Comparison of ENCODE assay signal across 9 mouse cellular contexts in the genomic region with DNA sequence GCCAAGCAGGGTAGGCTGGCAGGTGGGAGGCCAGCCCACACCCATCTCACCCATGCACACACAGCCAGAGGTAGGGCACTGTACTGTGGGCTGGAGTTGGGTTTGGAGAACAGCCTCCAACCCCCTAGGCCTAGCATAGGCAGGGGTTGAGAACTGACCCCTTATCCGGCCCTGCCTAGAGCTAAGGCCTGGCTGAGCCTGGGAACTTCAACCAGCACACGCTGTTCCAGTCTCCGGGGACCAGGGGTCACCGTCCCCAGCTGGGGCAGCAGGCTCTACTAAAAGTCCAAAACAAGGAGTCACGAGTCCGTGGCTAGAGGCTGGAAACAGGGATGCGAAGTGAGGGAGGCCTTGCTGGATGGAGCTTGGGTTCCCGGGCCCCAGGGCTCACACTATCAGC. TPM values are rescaled to one million over a fixed set of nuclear protein-coding genes. Genes with fewer than 3 reads are reported as not detected.
DNase-seq lines count a peak whose midpoint lies in the region; ATAC-seq and TF ChIP-seq lines count a peak whose summit lies in the region.
"Had no signal": no experiment of that assay in that cellular context is flagged by ENCODE, and none has a peak within 500 bp of the region (broad histone marks: within the 10 kb centered on the region; RNA-seq: fewer than 3 reads in every experiment).

No protein-coding gene starts in this region.

- H3K27ac ChIP-seq in hindbrain, embryonic 15.5 days (replicated peaks) = no peak overlapping the region
- peak overlapping the region; percentile 61 for H3K27ac ChIP-seq in liver, embryonic 12.5 days
- H3K27ac ChIP-seq in small intestine, adult 2 months (ENCODE audit: insufficient read depth, low read depth, low read length) = peak overlapping the region; percentile 49

- no peak for TF ChIP-seq CTCF in small intestine, adult 2 months (IDR thresholded peaks at IDR 0.05; ENCODE audit: extremely low read depth, insufficient read length, insufficient replicate concordance, low read depth, low read length)

- no peak for DNase-seq in left cerebral cortex, postnatal 36 days (ENCODE audit: low spot score in 2 of 2)
- no peak for DNase-seq in thymus, postnatal 0 days (ENCODE audit: low spot score)
- DNase-seq in layer of hippocampus, postnatal 10 days (ENCODE audit: low spot score in 2 of 2) = no peak

- H3K4me3 ChIP-seq in megakaryocyte, embryonic 14.5 days (replicated peaks) = peak overlapping the region; percentile 98
- peak overlapping the region; percentile 32 for H3K4me3 ChIP-seq in hindbrain, embryonic 15.5 days
- peak overlapping the region; percentile 51 for H3K4me3 ChIP-seq in liver, embryonic 12.5 days
- H3K4me3 ChIP-seq in small intestine, adult 2 months (ENCODE audit: low read depth, low read length) = peak overlapping the region; percentile 73

- peak overlapping the region; percentile 52 for H3K4me2 ChIP-seq in hindbrain, embryonic 15.5 days
- peak overlapping the region; percentile 58 for H3K4me2 ChIP-seq in liver, embryonic 12.5 days

- H3K27me3 ChIP-seq in megakaryocyte, embryonic 14.5 days (replicated peaks) = peaks cover 16% of the 10 kb centered on the region
- H3K27me3 ChIP-seq in hindbrain, embryonic 15.5 days = peaks cover 32% of the 10 kb centered on the region; the same call in 1 of the 2 replicates
- H3K27me3 ChIP-seq in liver, embryonic 12.5 days (replicated peaks) = peaks cover 42% of the 10 kb centered on the region
- peaks cover 2% of the 10 kb centered on the region; the same call in 1 of the 2 replicates for H3K27me3 ChIP-seq in small intestine, adult 2 months (ENCODE audit: control insufficient read depth, insufficient read depth, low read length)

- peaks cover 32% of the 10 kb centered on the region for H3K36me3 ChIP-seq in megakaryocyte, embryonic 14.5 days (replicated peaks; ENCODE audit: low read length)
- H3K36me3 ChIP-seq in hindbrain, embryonic 15.5 days = no peaks in the 10 kb centered on the region
- H3K36me3 ChIP-seq in liver, embryonic 12.5 days = no peaks in the 10 kb centered on the region
- H3K36me3 ChIP-seq in small intestine, adult 2 months (ENCODE audit: control insufficient read depth, insufficient read depth, low read length) = no peaks in the 10 kb centered on the region

- TF ChIP-seq POLR2A in small intestine, adult 2 months (IDR thresholded peaks at IDR 0.05; ENCODE audit: low read depth, low read length) = no peak

- no peak overlapping the region for H3K9ac ChIP-seq in hindbrain, embryonic 15.5 days
- no peak overlapping the region for H3K9ac ChIP-seq in liver, embryonic 12.5 days

- WGBS in hindbrain, embryonic 15.5 days = 69% methylated on average over 8 of the region's 8 CpGs
- WGBS in liver, embryonic 12.5 days (ENCODE audit: insufficient replicate concordance) = 51% methylated on average over 8 of the region's 8 CpGs
- WGBS in small intestine, adult 2 months = 67% methylated on average over 8 of the region's 8 CpGs

- no peak for ATAC-seq in megakaryocyte, adult 5-6 weeks (ENCODE audit: poor library complexity, severe bottlenecking)
- ATAC-seq in hindbrain, embryonic 15.5 days (ENCODE audit: low FRiP score, low read depth) = no peak
- ATAC-seq in liver, embryonic 12.5 days = no peak

- no peaks in the 10 kb centered on the region for H3K9me3 ChIP-seq in megakaryocyte, embryonic 14.5 days
- no peaks in the 10 kb centered on the region for H3K9me3 ChIP-seq in hindbrain, embryonic 15.5 days
- H3K9me3 ChIP-seq in liver, embryonic 12.5 days (replicated peaks) = no peaks in the 10 kb centered on the region

- peaks cover 83% of the 10 kb centered on the region for H3K4me1 ChIP-seq in megakaryocyte, embryonic 14.5 days
- 0 out of 2 replicates have a peak, but pooled peaks cover 12% of the 10 kb centered on the region for H3K4me1 ChIP-seq in hindbrain, embryonic 15.5 days (replicated peaks)
- H3K4me1 ChIP-seq in liver, embryonic 12.5 days = peaks cover 47% of the 10 kb centered on the region
- H3K4me1 ChIP-seq in small intestine, adult 2 months (ENCODE audit: control insufficient read depth, insufficient read depth, insufficient read length, low read length) = peaks cover 16% of the 10 kb centered on the region

- intact Hi-C loops in left cerebral cortex, postnatal 36 days (cut with DNase I) = no loop called here

RNA-seq across cellular contexts. Expression of gene Lrrc71, which starts 19.3 kb away (rescaled TPM):
- 7.0 and 16.6 TPM in 2 replicates for polyA plus RNA-seq in megakaryocyte, embryonic 14.5 days (2012; ENCODE audit: insufficient read depth, low replicate concordance)
- total RNA-seq in megakaryocyte, adult 5-6 weeks (2015) = not detected in 2 replicates
- 0.04 TPM in 1 of 2 replicates, not detected in the other for total RNA-seq in megakaryocyte, adult 5-6 weeks (2017)
- polyA plus RNA-seq in hindbrain, embryonic 15.5 days (2015; fragmentation: Nextera tagmentation; extraction: Ambion mirVana) = 0.39 and 0.49 TPM in 2 replicates
- polyA plus RNA-seq in liver, embryonic 12.5 days (2016; fragmentation: Nextera tagmentation; extraction: Ambion mirVana) = 0.13 and 0.29 TPM in 2 replicates
- polyA plus RNA-seq in small intestine, adult 2 months (2012; rRNA removed) = 0.03 TPM in 2 replicates
- total RNA-seq in left cerebral cortex, postnatal 36 days (2021) = under 1 TPM in 1 of 2 experiments, not detected in 1; 0.49 TPM
- 0.42 and 0.66 TPM in 2 replicates for polyA plus RNA-seq in thymus, postnatal 0 days (2015; fragmentation: Nextera tagmentation; extraction: Ambion mirVana)
- 1 to 10 TPM in 1 of 2 experiments, under 1 TPM in 1; 0.80 to 2.3 TPM for total RNA-seq in layer of hippocampus, postnatal 10 days (2021)

RNA-seq across cellular contexts. Expression of gene Ntrk1, which starts 27.2 kb away (rescaled TPM):
- not detected in 2 replicates for polyA plus RNA-seq in megakaryocyte, embryonic 14.5 days (2012; ENCODE audit: insufficient read depth, low replicate concordance)
- total RNA-seq in megakaryocyte, adult 5-6 weeks (2015) = not detected in 2 replicates
- not detected in 2 replicates for total RNA-seq in megakaryocyte, adult 5-6 weeks (2017)
- polyA plus RNA-seq in hindbrain, embryonic 15.5 days (2015; fragmentation: Nextera tagmentation; extraction: Ambion mirVana) = 6.6 and 17.2 TPM in 2 replicates
- polyA plus RNA-seq in liver, embryonic 12.5 days (2016; fragmentation: Nextera tagmentation; extraction: Ambion mirVana) = 0.31 and 0.59 TPM in 2 replicates
- 0.08 and 0.18 TPM in 2 replicates for polyA plus RNA-seq in small intestine, adult 2 months (2012; rRNA removed)
- under 1 TPM; 0.35 to 0.95 TPM for total RNA-seq in left cerebral cortex, postnatal 36 days (2021)
- polyA plus RNA-seq in thymus, postnatal 0 days (2015; fragmentation: Nextera tagmentation; extraction: Ambion mirVana) = 0.15 and 0.48 TPM in 2 replicates
- under 1 TPM; 0.41 to 0.42 TPM for total RNA-seq in layer of hippocampus, postnatal 10 days (2021)
- total RNA-seq: gastrocnemius, postnatal 36 days had no signal

RNA-seq across cellular contexts. Expression of gene Insrr, which starts 29.0 kb away (rescaled TPM):
- not detected in 2 replicates for polyA plus RNA-seq in megakaryocyte, embryonic 14.5 days (2012; ENCODE audit: insufficient read depth, low replicate concordance)
- not detected in 2 replicates for total RNA-seq in megakaryocyte, adult 5-6 weeks (2015)
- not detected in 2 replicates for total RNA-seq in megakaryocyte, adult 5-6 weeks (2017)
- polyA plus RNA-seq in hindbrain, embryonic 15.5 days (2015; fragmentation: Nextera tagmentation; extraction: Ambion mirVana) = 0.67 and 1.2 TPM in 2 replicates
- polyA plus RNA-seq in liver, embryonic 12.5 days (2016; fragmentation: Nextera tagmentation; extraction: Ambion mirVana) = 0.05 TPM in 1 of 2 replicates, not detected in the other
- 1.3 and 2.6 TPM in 2 replicates for polyA plus RNA-seq in small intestine, adult 2 months (2012; rRNA removed)
- total RNA-seq in left cerebral cortex, postnatal 36 days (2021) = under 1 TPM; 0.39 to 0.77 TPM
- 0.04 and 0.05 TPM in 2 replicates for polyA plus RNA-seq in thymus, postnatal 0 days (2015; fragmentation: Nextera tagmentation; extraction: Ambion mirVana)
- under 1 TPM; 0.29 to 0.30 TPM for total RNA-seq in layer of hippocampus, postnatal 10 days (2021)
- total RNA-seq: gastrocnemius, postnatal 36 days had no signal

RNA-seq across cellular contexts. Expression of gene Pear1, which starts 56.3 kb away (rescaled TPM):
- polyA plus RNA-seq in megakaryocyte, embryonic 14.5 days (2012; ENCODE audit: insufficient read depth, low replicate concordance) = 164 and 715 TPM in 2 replicates
- 1.9 and 4.8 TPM in 2 replicates for total RNA-seq in megakaryocyte, adult 5-6 weeks (2015)
- 0.77 and 2.6 TPM in 2 replicates for total RNA-seq in megakaryocyte, adult 5-6 weeks (2017)
- polyA plus RNA-seq in hindbrain, embryonic 15.5 days (2015; fragmentation: Nextera tagmentation; extraction: Ambion mirVana) = 10.3 and 10.9 TPM in 2 replicates
- polyA plus RNA-seq in liver, embryonic 12.5 days (2016; fragmentation: Nextera tagmentation; extraction: Ambion mirVana) = 9.4 and 10.2 TPM in 2 replicates
- polyA plus RNA-seq in small intestine, adult 2 months (2012; rRNA removed) = 13.0 and 20.1 TPM in 2 replicates
- total RNA-seq in left cerebral cortex, postnatal 36 days (2021) = 1 to 10 TPM; 6.8 to 9.2 TPM
- 3.5 and 3.6 TPM in 2 replicates for polyA plus RNA-seq in thymus, postnatal 0 days (2015; fragmentation: Nextera tagmentation; extraction: Ambion mirVana)
- 1 to 10 TPM; 9.9 TPM for total RNA-seq in layer of hippocampus, postnatal 10 days (2021)

Comparison
In these comparisons a context has a peak if more than half of its experiments do, and no peak if none do; other contexts are left out.
1. H3K4me3 ChIP-seq: peak in every context shown above with its lines; median percentile 98 in megakaryocyte, embryonic 14.5 days; 73 in small intestine, adult 2 months; 51 in liver, embryonic 12.5 days; 32 in hindbrain, embryonic 15.5 days.